Mouse (Mus musculus): ENCODE measurements around the gene Kank2.

Gene Kank2

GRCm38 (mm10) chr9:21798345-21799009, at the start of gene Kank2:
Gene Kank2, minus strand, starts transcription at chr9:21798744.
- peak; percentile 51 to 77 for DNase-seq (ENCODE audit: low spot score in 2 of 2)

GRCm38 (mm10) chr9:21847926-21848325, 49.4 kb upstream of the Kank2 start:
- no peak for DNase-seq (ENCODE audit: low spot score in 2 of 2)

GRCm38 (mm10) chr9:21847425-21847824, 48.9 kb upstream of the Kank2 start:
- no peak for DNase-seq (ENCODE audit: low spot score in 2 of 2)

DNA sequence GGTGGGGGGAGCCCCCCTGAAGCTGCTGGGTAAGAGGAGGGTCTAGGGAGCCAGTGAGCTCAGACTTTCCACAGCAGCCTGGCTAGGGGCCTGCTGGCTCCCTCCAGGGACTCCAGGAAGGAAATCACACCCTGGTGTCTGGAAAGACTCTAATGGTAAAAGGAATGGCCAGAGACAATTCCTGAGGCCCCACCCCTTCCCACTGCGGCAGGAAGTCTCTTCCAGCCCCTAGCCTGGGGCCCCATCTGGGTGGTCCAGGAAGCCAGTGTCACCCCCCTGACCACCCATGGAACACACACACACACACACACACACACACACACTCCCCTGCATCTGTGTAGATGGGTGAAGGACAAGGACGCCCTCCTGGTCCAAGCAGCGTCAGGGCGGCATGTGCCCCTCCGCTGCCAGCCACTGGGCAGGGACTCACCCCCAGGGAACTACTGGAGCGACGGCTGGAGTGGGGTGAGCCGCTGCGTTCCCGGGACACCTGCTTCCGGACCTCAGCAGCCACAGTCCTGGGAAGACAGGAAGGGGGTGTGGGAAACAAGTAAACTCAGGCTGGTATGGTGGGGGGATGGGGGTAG, 48.3 kb upstream of the Kank2 start:
- no peak for DNase-seq (ENCODE audit: low spot score in 2 of 2)

DNA sequence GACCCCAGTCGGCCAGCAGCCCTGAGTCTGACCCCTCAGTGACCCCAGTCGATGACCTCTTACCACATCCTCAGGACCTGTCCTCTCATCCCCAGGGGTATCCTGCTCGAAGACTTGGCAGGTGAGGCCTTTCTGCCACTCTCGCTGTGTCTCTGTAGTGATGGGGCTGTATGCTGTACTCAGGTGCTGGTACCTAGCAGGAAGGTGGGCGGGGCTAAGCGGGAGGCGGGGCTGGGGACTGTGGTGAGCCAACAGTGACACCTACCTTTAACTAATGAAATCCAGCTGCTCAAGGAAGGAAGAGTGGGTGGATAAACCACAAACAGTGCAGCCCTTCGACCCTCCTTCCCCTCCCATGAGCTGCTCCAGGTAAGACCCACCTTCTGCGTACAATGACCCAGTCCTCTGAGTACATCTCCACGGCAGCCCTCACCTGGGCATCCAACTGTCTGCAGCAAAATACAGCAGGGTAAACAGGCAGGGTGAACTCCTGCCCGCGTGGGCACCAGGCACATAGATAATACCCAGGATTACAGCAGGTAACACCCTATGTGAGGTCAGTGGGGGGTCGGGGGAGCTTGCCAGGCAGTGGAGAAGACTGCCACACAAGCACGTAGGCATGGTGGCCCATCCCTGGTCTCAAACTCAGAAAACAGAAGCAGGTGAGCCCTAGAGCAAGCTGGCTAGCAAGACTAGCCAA, 47.0 kb upstream of the Kank2 start:
- DNase-seq (ENCODE audit: low spot score in 2 of 2): no peak

DNA sequence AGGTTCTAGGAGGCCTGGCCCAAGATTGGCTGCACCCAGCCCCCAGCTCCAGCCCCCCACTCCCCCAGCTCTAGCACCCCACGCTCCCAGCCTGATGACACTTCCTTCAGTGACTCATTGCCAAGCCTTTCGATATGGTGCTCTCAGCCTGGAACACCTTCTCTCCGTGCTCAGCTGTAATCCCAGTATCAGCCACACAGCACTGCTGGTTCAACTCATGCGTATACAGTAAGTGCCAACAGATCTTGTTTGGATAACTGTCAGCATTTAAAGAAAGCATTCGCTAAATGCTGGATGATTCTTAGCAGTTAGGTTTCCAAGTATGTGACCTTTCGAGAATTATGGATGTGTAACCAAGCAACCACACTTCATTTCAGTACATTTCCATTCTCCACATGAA, 44.5 kb upstream of the Kank2 start:
- DNase-seq (ENCODE audit: low spot score in 2 of 2): no peak

DNA sequence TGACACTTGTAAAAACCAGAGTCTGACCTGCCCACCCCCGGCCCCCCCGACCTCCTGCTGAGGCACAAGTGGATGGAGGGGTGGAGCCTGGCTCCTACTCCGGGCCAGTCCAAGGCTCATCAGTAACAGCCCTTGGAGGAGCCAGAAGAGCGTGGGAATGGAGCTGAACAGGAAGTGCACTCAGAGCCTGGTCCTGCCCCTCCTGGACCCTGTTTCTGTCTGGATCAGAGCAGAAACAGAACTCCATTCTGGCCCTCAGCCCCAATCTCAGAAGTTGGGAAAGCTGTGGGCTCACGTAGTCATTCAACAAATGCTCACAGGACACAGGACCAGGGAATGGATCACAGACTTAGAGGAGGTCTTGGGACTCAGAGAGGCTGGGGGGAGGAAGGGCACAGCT, 43.8 kb upstream of the Kank2 start:
- no peak for DNase-seq (ENCODE audit: low spot score in 2 of 2)

DNA sequence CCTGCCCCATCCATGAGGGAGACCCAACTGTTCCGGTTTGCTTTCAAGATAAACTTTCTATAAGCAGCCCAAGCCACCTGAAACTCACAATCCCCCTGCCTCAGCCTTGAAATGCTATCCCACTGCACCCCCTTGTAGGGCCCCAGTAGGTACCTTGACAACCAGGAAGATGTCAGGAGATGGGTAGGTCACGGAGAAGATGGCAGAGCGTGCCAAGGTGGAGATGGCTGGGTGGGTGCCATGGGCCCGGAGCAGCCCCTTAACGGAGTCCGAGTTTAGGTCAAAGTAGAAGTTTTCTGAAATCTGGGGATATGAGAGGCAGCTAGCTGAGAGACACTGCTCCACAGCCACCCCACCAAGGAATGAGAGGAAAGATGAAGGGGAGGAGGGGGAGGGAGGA, 42.8 kb upstream of the Kank2 start:
- no peak for DNase-seq (ENCODE audit: low spot score in 2 of 2)

DNA sequence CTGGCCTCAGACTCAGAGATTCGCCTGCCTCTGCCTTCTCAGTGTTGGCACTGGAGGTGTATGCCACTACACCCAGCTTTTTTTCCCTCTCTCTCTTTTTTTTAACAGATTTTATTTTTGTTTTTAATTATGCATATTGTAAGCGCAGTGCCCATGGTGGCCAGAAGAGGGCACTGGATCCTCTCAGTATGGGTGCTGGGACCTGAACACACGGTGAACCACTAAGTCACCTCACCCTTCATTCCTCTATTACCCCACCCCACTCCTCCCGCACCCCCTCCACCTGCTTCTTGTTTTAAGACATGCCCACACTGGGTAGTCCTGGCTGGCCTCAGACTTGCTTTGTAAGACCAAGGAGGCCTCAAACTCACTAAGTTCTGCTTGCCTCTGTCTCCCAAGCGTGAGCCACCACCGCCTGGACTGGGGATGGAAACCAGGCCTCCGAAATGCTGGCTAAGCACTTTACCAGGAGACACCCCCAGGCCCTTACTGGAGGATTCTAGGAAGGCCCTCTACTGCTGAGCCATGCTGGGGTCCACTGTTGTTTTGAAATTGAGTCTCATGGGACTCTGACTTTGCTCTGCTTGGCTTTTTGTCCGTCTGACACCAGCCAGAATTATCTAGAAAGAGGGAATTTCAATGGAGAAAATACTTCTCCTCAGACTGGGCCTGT, 41.7 kb upstream of the Kank2 start:
- peak in 1 of 2 experiments; percentile 37 for DNase-seq (ENCODE audit: low spot score in 2 of 2)

DNA sequence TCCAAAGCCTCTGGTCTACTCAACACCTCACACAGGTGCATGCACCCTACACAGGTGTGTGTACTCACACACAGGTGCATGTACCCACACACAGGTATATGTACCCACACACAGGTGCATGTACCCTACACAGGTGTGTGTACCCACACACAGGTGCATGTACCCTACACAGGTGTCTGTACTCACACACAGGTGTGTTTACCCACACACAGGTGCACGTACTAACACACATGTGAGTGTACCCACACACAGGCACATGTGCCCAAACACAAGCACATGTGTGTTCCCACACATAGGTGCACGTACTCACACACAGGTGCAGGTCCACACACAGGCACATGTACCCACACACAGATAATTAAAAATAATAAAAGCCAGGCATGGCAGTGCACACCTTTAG, 39.1 kb upstream of the Kank2 start:
- no peak for DNase-seq (ENCODE audit: low spot score in 2 of 2)

DNA sequence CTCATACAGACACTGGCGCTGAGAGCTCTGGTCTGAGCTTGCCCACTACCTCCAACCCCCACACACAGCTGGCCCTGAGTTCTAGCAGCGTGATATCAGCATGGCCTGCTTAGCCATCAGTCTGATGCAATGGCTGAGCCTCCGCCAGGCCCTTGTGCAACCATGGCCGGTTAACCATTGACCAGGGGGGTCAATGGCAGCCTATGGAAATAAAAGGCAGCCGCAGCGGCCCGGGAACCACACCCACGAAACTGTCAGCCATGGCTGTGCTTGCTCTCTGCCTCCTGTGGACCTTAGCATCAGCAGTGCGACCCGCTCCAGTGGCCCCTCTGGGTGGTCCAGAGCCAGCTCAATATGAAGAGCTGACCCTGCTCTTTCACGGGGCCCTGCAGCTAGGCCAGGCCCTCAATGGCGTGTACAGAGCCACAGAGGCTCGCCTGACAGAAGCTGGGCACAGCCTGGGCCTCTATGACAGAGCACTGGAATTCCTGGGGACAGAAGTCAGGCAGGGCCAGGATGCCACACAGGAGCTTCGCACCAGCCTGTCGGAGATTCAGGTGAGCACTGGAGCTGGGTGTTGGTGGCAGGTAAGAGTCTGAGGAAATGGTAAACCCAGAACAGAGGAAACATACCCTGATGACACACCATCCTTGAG, 36.8 kb upstream of the Kank2 start, which contains the start of gene Angptl8:
TSS of gene Angptl8 (plus strand) at position 253 of the 655 bp plus-strand sequence.
- no peak for DNase-seq (ENCODE audit: low spot score in 2 of 2)

GRCm38 (mm10) chr9:21831558-21832240, 33.2 kb upstream of the Kank2 start:
- no peak for DNase-seq (ENCODE audit: low spot score in 2 of 2)

- no peak for DNase-seq (ENCODE audit: low spot score in 2 of 2)
These were observed 32.4 kb upstream of the Kank2 start for GRCm38 (mm10) chr9:21830936-21831335.

DNA sequence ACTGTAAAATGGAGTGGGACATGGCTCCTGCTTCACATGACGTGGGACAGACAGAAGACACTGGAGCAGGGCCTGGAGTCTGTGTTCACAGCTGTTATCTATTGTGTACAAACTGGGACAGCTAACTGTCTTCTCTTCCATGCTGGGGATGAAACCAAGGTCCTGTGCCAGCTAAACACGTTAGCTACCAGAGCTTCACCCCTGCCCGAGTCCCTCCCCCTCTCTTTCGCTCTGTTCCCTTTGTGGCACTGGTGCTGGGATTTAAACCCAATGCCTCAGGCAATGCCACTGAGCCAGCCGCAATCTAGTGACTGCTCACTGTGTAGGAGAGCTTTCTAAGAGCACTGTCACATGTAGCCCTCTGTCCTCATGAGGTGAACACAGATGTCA, 31.9 kb upstream of the Kank2 start:
- DNase-seq (ENCODE audit: low spot score in 2 of 2): no peak

DNA sequence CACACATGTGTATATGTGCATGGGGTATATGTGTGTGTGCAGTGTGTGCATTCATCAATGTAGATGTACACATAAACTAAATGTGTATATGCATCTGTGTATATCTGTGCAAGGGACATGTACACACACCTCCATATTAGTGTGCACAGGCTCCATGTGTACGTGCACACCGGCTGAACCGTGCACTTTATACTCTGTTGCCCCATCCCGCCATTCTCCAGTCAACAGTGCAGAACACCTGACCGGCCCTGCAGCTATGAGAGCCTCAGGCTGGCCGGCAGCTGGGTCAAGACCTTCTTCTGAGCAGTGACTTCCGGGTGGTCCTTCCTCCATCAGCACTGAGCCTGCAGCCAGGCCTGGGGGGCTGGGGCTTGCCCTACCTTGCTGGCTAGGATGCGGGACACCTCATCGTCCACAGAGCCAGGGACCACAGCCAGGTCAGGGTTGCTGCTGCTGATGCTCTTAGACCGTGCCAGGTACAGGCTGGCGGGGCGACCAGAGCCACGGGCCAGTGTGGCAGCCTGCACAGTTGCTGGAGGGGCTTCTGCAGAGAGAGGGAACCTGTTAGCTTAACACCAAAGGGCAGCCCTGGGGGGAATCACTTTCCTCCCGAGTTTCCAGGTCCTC, 31.4 kb upstream of the Kank2 start:
- DNase-seq (ENCODE audit: low spot score in 2 of 2): no peak

DNA sequence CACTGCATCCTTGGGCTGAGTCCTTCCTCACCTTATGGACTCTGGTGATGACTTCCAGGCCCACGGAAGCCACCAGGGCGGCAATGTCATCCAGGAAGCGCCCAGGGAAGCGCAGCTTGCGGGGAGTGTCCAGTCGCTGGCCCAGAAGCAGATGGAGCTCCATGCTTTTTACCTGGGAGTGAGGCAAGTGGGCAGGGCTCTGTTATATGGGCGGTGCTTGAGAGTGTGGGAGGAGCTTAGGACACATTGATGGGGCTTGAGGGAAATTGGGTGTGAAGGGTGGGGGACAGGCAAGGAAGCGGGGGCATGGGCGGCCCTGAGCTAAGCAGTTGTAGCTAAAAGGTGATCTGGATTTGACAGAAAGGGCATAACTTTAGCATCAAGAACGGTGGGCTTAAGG, 25.8 kb upstream of the Kank2 start:
- DNase-seq (ENCODE audit: low spot score in 2 of 2): no peak

- DNase-seq (ENCODE audit: low spot score in 2 of 2): no peak
These were observed 25.4 kb upstream of the Kank2 start for GRCm38 (mm10) chr9:21823957-21824356.

- DNase-seq (ENCODE audit: low spot score in 2 of 2): no peak
These were observed 24.1 kb upstream of the Kank2 start for GRCm38 (mm10) chr9:21822686-21823085.

- DNase-seq (ENCODE audit: low spot score in 2 of 2): no peak
These were observed 21.6 kb upstream of the Kank2 start for GRCm38 (mm10) chr9:21820183-21820582.

- no peak for DNase-seq (ENCODE audit: low spot score in 2 of 2)
These were observed 20.7 kb upstream of the Kank2 start for GRCm38 (mm10) chr9:21819181-21819729.

- DNase-seq (ENCODE audit: low spot score in 2 of 2): no peak
These were observed 20.0 kb upstream of the Kank2 start for GRCm38 (mm10) chr9:21818561-21818960.

All from cerebellum, postnatal 4 days (tissue).